Mouse (Mus musculus) forebrain, embryonic 12.5 days (tissue): Measurements from ENCODE around the gene Gm45623. TPM values are rescaled to one million over a fixed set of nuclear protein-coding genes. Genes with fewer than 3 reads are reported as not detected.

Experiments
- ATAC-seq: fragments of 200-750 bp; cut with Nextera tagmentation; 2 replicates; pipeline ENCODE4 v1.8.0; 2017; ENCODE audit warnings: moderate TSS enrichment; ENCODE audit not compliant: low FRiP score
- H3K27ac ChIP-seq: fragments of 300-500 bp; sonication (generic); 2 replicates; pipeline ENCODE4 v1.5.1; 2016; ENCODE audit warnings: mild to moderate bottlenecking
- H3K27me3 ChIP-seq: fragments of 300-500 bp; sonication (generic); 2 replicates; pipeline ENCODE4 v1.6.1; 2016; ENCODE audit warnings: mild to moderate bottlenecking
- H3K36me3 ChIP-seq: fragments of 300-500 bp; sonication (generic); replicated peaks from 2 replicates; pipeline ENCODE4 v1.6.1; 2016; ENCODE audit warnings: mild to moderate bottlenecking
- H3K4me1 ChIP-seq: fragments of 300-500 bp; sonication (generic); 2 replicates; pipeline ENCODE4 v1.6.1; 2016
- H3K4me2 ChIP-seq: fragments of 300-500 bp; sonication (generic); 2 replicates; pipeline ENCODE4 v1.6.1; 2016; ENCODE audit warnings: mild to moderate bottlenecking, moderate library complexity
- H3K4me3 ChIP-seq: fragments of 300-500 bp; sonication (generic); replicated peaks from 2 replicates; pipeline ENCODE4 v1.5.1; 2016; ENCODE audit warnings: mild to moderate bottlenecking
- H3K9ac ChIP-seq: fragments of 300-500 bp; sonication (generic); 2 replicates; pipeline ENCODE4 v1.6.1; 2016; ENCODE audit warnings: mild to moderate bottlenecking
- H3K9me3 ChIP-seq: fragments of 300-500 bp; sonication (generic); 2 replicates; pipeline ENCODE4 v1.6.1; 2016
- WGBS: fragments of 180-500 bp; shearing (Covaris S2); methylation state at CpG from one replicate; pipeline ENCODE4 v1.1.7; 2016; 5-methylcytosine and 5-hydroxymethylcytosine counted together
- polyA plus RNA-seq: library from polyadenylated mRNA; unstranded; fragments of >200 nt; fragmentation: Nextera tagmentation; extraction: Ambion mirVana; gene quantifications from 2 replicates; pipeline ENCODE4 v1.2.1, GENCODE M21; 2016

The Gm45623 gene
- polyA plus RNA-seq, 1 experiment from 2014 or later = 0.38 TPM

GRCm38 (mm10) chr13:56747554-56747953, 6.1 kb downstream of the Gm45623 start:
- Histone ChIP-seq H3K27me3 (peaks cover 25% of the 10 kb centered on the region), H3K4me3 (no peak overlapping the region), H3K9ac (no peak overlapping the region), H3K36me3 (peaks cover 4% of the 10 kb centered on the region), H3K9me3 (no peaks in the 10 kb centered on the region), H3K4me1 (peaks cover 10% of the 10 kb centered on the region), H3K27ac (no peak overlapping the region), H3K4me2 (no peak overlapping the region)
- WGBS = 77% methylated on average over 8 of the region's 8 CpGs
- ATAC-seq = no peak

GRCm38 (mm10) chr13:56746739-56747532, 6.7 kb downstream of the Gm45623 start:
- H3K27me3 ChIP-seq = peaks cover 18% of the 10 kb centered on the region
- H3K27ac ChIP-seq = no peak overlapping the region
- H3K4me1 ChIP-seq = peaks cover 8% of the 10 kb centered on the region
- WGBS = 88% methylated on average over 10 of the region's 10 CpGs
- H3K4me3 ChIP-seq = no peak overlapping the region
- H3K9ac ChIP-seq = no peak overlapping the region
- H3K36me3 ChIP-seq = peaks cover 7% of the 10 kb centered on the region
- H3K4me2 ChIP-seq = no peak overlapping the region
- H3K9me3 ChIP-seq = no peaks in the 10 kb centered on the region
- no peak for ATAC-seq

GRCm38 (mm10) chr13:56742325-56742901, 11.2 kb downstream of the Gm45623 start:
- Histone ChIP-seq H3K4me1 (peaks cover 11% of the 10 kb centered on the region; the same call in 1 of the 2 replicates), H3K27me3 (no peaks in the 10 kb centered on the region), H3K4me2 (no peak overlapping the region), H3K36me3 (peaks cover 42% of the 10 kb centered on the region), H3K9me3 (no peaks in the 10 kb centered on the region), H3K4me3 (no peak overlapping the region), H3K27ac (0 out of 2 replicates have a peak overlapping the region, but pooled peaks have one; percentile 21), H3K9ac (no peak overlapping the region)
- 38% methylated on average over 6 of the region's 6 CpGs for WGBS
- ATAC-seq = no peak

DNA sequence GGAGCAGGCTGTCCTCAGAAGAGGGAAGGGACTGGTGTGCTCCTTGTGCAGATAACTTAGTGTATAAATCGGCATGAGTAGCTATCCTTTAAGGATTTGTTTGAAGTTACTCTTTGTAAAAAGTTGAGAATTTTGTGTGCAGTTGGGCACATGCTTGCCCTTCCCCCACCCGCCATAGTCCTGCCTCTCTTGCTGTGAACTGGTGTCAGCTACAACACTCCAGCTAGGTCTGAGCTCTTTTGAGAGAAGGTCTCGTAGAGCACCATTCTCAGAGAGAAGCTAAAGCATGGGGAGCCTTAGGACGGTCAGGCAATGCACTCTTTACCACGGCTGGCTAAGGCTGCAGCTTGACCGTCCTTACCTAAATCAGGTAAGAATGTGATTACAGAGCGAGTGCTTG, 11.9 kb downstream of the Gm45623 start:
- H3K9ac ChIP-seq = no peak overlapping the region
- H3K4me1 ChIP-seq = peaks cover 11% of the 10 kb centered on the region; the same call in 1 of the 2 replicates
- no peak overlapping the region for H3K4me2 ChIP-seq
- WGBS = 79% methylated on average over 7 of the region's 7 CpGs
- no peaks in the 10 kb centered on the region for H3K9me3 ChIP-seq
- peaks cover 48% of the 10 kb centered on the region for H3K36me3 ChIP-seq
- H3K27me3 ChIP-seq = no peaks in the 10 kb centered on the region
- ATAC-seq = no peak
- no peak overlapping the region for H3K4me3 ChIP-seq
- no peak overlapping the region for H3K27ac ChIP-seq

DNA sequence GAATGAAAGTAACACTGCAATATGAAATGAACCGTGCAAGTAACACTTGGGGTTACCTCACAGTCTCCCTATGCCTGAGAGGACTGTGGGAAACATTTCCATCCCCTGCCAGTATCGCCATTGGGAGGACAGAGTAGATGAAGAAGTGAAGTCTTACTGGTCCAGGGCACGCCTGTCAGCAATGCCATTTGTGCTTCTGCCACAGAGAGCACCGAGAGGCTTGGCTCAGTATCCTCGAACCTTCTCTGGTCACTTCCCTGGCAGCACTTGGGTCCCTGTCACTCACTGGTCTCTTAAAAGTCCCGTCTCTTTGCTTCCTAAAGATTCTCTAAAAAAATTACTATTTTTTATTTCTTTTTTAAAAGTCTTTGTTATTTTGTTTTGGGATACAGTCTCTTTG, 13.1 kb downstream of the Gm45623 start:
- ATAC-seq = no peak
- no peak overlapping the region for H3K27ac ChIP-seq
- peaks cover 11% of the 10 kb centered on the region; the same call in 1 of the 2 replicates for H3K4me1 ChIP-seq
- no peak overlapping the region for H3K9ac ChIP-seq
- WGBS = 94% methylated on average over 6 of the region's 6 CpGs
- no peaks in the 10 kb centered on the region for H3K27me3 ChIP-seq
- H3K36me3 ChIP-seq = peaks cover 59% of the 10 kb centered on the region
- no peak overlapping the region for H3K4me2 ChIP-seq
- no peak overlapping the region for H3K4me3 ChIP-seq
- no peaks in the 10 kb centered on the region for H3K9me3 ChIP-seq

GRCm38 (mm10) chr13:56739556-56739955, 14.1 kb downstream of the Gm45623 start:
- WGBS = 97% methylated on average over 5 of the region's 5 CpGs
- Histone ChIP-seq H3K9ac (no peak overlapping the region), H3K27me3 (no peaks in the 10 kb centered on the region), H3K27ac (no peak overlapping the region), H3K4me3 (no peak overlapping the region), H3K9me3 (no peaks in the 10 kb centered on the region), H3K4me1 (peaks cover 11% of the 10 kb centered on the region; the same call in 1 of the 2 replicates), H3K36me3 (peaks cover 66% of the 10 kb centered on the region), H3K4me2 (no peak overlapping the region)
- ATAC-seq = no peak

DNA sequence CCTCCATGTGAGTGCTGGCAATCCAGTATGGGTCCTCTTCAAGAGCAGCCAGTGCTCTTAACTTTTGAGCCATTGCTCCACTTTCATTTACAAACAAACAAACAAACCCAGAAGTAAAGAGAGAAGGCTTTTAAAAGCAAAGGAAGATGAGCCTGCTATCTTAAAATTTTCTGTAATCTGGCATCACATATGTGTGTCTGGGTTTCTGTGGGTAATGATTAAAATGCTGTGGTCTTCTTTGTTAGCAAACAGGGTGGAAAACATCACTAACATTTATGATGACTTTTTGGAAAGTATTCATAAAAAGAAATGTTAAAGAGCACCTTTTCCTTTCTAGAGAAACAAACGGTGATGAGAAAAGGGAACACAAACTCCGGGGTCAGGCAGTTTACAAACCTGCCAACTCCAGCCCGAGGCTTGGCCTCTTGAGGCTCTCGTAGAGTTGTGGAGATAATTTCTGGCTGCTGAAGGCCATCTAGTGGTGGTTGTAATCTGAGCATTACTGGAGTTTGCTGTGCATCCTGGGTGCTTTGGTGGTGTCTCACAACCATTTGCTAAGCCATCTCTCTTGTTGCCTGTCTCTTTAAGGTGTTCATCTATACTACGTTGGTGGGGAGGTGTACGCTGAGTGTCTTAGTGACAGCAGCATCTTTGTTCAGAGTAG, 18.3 kb downstream of the Gm45623 start:
- Histone ChIP-seq H3K4me1 (no peaks in the 10 kb centered on the region), H3K36me3 (peaks cover 85% of the 10 kb centered on the region)
- 73% methylated on average over 6 of the region's 6 CpGs for WGBS

DNA sequence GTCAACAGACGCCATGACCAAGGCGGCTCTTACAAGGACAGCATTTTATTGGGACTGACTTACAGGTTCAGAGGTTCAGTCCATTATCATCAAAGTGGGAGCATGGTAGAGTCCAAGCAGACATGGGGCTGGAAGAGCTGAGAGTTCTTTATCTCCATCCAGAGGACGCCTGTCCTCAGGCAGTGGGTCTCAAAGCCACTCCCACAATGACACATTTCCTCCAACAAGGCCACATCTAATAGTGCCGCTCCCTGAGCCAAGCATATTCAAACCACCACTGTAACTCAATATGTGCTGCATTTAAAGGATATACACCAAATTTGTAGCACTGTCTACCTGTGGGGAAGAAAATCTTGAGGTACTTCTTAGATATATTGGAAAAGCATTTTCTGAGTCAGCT, 19.0 kb downstream of the Gm45623 start:
- ATAC-seq = no peak
- WGBS = 90% methylated on average over 4 of the region's 4 CpGs
- no peak overlapping the region for H3K4me2 ChIP-seq
- no peaks in the 10 kb centered on the region for H3K4me1 ChIP-seq
- no peak overlapping the region for H3K4me3 ChIP-seq
- H3K36me3 ChIP-seq = peaks cover 85% of the 10 kb centered on the region
- H3K27me3 ChIP-seq = no peaks in the 10 kb centered on the region
- no peak overlapping the region for H3K9ac ChIP-seq
- no peak overlapping the region for H3K27ac ChIP-seq
- no peaks in the 10 kb centered on the region for H3K9me3 ChIP-seq

More for the DNA sequence above, 18.3 kb downstream of the Gm45623 start:
- Histone ChIP-seq H3K9me3 (no peaks in the 10 kb centered on the region), H3K4me3 (no peak overlapping the region), H3K27ac (no peak overlapping the region), H3K4me2 (no peak overlapping the region), H3K9ac (no peak overlapping the region), H3K27me3 (no peaks in the 10 kb centered on the region)
- no peak for ATAC-seq

GRCm38 (mm10) chr13:56729046-56729445, 24.6 kb downstream of the Gm45623 start:
- Histone ChIP-seq H3K9me3 (no peaks in the 10 kb centered on the region), H3K27me3 (no peaks in the 10 kb centered on the region), H3K36me3 (peaks cover 90% of the 10 kb centered on the region), H3K4me3 (no peak overlapping the region), H3K9ac (no peak overlapping the region), H3K4me1 (no peaks in the 10 kb centered on the region), H3K27ac (no peak overlapping the region), H3K4me2 (no peak overlapping the region)
- 93% methylated on average over 7 of the region's 7 CpGs for WGBS
- no peak for ATAC-seq

- Histone ChIP-seq H3K36me3 (peaks cover 77% of the 10 kb centered on the region), H3K27me3 (no peaks in the 10 kb centered on the region), H3K4me1 (no peaks in the 10 kb centered on the region), H3K4me2 (no peak overlapping the region), H3K4me3 (no peak overlapping the region), H3K27ac (no peak overlapping the region), H3K9ac (no peak overlapping the region), H3K9me3 (no peaks in the 10 kb centered on the region)
- WGBS = 96% methylated on average over 4 of the region's 4 CpGs
- ATAC-seq = no peak
Observed at GRCm38 (mm10) chr13:56726551-56726950, 27.1 kb downstream of the Gm45623 start.

- ATAC-seq = no peak
- H3K36me3 ChIP-seq = peaks cover 29% of the 10 kb centered on the region
- H3K9ac ChIP-seq = no peak overlapping the region
Observed at GRCm38 (mm10) chr13:56712221-56712620, 41.4 kb downstream of the Gm45623 start.

DNA sequence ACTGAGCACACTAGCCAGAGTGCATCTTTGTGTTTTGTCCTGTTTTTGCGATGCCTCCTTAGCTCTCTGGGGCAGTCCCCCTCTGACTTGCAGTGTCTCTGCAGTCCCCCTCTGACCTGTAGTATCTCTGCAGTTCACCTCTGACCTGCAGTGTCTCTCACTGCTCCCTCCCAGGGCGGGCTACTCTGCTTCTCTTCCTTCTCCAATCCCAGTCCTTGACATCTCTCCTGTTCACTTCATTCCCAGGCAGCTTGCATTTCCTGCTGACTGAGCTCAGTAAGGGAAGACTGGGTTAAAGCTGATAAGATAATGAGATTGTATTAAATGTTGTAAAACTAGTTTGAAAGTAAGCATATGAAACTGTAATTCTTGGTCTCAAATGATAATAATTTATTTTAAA, 43.0 kb downstream of the Gm45623 start:
- H3K9ac ChIP-seq = no peak overlapping the region
- peaks cover 18% of the 10 kb centered on the region for H3K4me1 ChIP-seq
- WGBS = 74% methylated on average over 2 of the region's 2 CpGs
- H3K9me3 ChIP-seq = no peaks in the 10 kb centered on the region
- H3K27me3 ChIP-seq = no peaks in the 10 kb centered on the region
- H3K27ac ChIP-seq = no peak overlapping the region
- no peak for ATAC-seq
- H3K4me3 ChIP-seq = no peak overlapping the region
- no peak overlapping the region for H3K4me2 ChIP-seq
- H3K36me3 ChIP-seq = peaks cover 31% of the 10 kb centered on the region

More at GRCm38 (mm10) chr13:56712221-56712620, 41.4 kb downstream of the Gm45623 start:
- Histone ChIP-seq H3K9me3 (no peaks in the 10 kb centered on the region), H3K4me1 (peaks cover 7% of the 10 kb centered on the region), H3K27me3 (no peaks in the 10 kb centered on the region), H3K4me2 (no peak overlapping the region), H3K27ac (no peak overlapping the region), H3K4me3 (no peak overlapping the region)
- WGBS = 95% methylated on average over 2 of the region's 2 CpGs
